Mouse (Mus musculus) frontal cortex, postnatal 25 days (tissue): ENCODE measurements around the gene Prickle1.

Experiments
- DNase-seq, 2 experiments: peaks; one replicate each; pipeline ENCODE4 v3.0.0; 2022; ENCODE audit warnings: low spot score in 2 of 2

Gene Prickle1

GRCm38 (mm10) chr15:93594888-93595698 is 598 bp downstream of the Prickle1 start:
- peak in 1 of 2 experiments; percentile 22 for DNase-seq

- no peak for DNase-seq
These were observed 1.3 kb downstream of the Prickle1 start for GRCm38 (mm10) chr15:93594296-93594887.

DNA sequence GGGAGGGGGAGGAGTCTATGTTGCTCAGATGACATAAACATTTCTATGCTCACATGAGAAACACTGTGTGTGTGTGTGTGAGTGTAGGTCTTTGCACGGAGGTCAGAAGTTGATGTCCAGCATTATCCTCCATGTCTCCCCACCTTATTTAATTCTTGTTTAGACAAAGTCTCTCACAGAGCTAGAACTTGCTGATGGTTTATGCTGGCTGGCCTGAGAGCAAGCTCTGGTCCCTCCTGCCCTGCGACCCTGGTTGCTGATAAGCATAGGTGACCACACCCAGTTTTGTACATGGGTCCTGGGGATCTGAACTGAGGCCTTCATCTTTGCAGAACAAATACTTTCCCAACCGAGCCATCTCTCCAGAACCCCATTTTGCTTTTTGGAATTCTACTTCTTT is 3.1 kb downstream of the Prickle1 start:
- DNase-seq: no peak

- DNase-seq: no peak
These were observed 3.8 kb downstream of the Prickle1 start for GRCm38 (mm10) chr15:93591831-93592321.

DNA sequence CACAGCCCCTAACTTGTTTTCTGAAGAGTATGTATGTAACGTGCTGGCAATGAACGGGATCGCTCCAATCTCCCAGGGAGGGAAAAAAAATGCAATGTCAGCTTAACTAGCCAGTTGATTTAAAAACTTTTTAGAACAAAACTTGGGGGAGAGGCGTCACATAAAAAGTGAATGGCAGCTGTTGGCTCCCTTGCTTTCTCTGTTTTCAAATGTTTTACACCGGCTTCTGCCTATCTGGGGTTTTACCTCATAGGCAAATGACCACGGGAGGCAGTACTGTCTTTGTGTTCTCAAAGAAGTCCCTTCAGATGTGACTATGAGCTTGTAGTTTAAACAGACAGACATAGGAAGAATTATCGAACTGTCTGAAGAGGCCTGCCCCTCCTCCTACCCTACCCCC is 4.3 kb downstream of the Prickle1 start:
- DNase-seq: no peak

GRCm38 (mm10) chr15:93588401-93588800 is 7.3 kb downstream of the Prickle1 start:
- no peak for DNase-seq

DNA sequence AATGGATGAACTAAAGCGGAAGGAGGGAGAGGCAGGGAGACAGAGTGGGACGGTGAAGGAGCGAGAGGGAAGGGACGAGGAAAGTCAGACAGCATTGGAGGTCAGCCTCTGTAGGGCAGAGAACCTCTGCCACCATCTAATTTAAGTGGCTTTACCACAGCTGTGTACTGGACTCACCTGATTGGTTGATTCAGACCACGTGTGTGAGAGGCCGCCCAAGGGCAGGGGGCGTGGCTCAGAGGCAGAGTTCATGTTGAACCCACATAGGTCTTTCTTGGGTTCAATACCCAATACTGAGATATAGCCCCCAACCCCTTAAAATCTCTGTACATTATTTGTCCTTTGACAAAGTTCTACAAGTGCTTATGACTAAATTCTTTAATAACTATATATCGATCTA is 8.0 kb downstream of the Prickle1 start:
- DNase-seq: no peak

GRCm38 (mm10) chr15:93583051-93583450 is 12.6 kb downstream of the Prickle1 start:
- no peak for DNase-seq

GRCm38 (mm10) chr15:93581736-93582135 is 14.0 kb downstream of the Prickle1 start:
- DNase-seq: no peak

DNA sequence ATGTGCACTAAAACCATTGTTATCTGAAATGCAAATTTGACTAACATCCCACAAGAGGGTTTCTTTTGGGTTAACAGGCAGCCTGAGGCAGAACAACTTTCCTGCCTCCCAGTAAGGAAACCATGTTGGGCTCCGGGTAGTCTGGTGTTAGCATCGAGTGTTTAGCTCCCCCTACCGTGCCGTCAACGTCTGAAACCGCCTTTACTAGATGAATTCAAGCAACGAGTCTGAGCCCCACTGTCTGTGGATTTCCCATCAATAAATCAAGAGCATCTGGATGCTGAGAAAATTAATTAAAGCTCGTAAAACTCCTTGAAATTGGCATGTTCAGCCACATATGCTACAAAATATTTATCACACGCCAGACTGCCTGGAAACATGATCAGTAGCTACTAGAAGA is 15.8 kb downstream of the Prickle1 start:
- no peak for DNase-seq

- no peak for DNase-seq
These were observed 16.6 kb downstream of the Prickle1 start for GRCm38 (mm10) chr15:93579100-93579499.

DNA sequence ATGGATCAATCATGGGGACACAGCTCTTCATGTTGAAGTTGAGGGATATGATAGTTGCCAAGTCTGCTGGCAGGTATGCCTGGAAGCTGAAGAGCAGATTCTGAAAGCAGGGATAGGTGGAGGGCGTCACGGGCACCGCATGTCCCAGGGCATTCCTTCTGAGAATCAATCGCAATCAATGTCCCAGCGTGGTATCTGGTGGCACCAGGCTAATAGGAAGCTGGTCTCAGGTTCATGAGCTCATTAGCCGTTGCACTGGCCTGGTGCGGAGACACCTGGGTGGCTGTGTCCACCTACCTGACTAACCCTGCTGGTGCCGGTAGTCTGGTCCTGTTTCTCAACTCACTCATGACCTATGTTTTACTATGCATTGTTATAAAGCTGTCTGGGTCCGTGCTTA is 19.3 kb downstream of the Prickle1 start:
- no peak for DNase-seq

- peak in 1 of 2 experiments; percentile 65 for DNase-seq
These were observed 19.8 kb downstream of the Prickle1 start for GRCm38 (mm10) chr15:93575884-93576283.

GRCm38 (mm10) chr15:93572889-93573288 is 22.8 kb downstream of the Prickle1 start:
- no peak for DNase-seq

GRCm38 (mm10) chr15:93570881-93571495 is 24.7 kb downstream of the Prickle1 start:
- DNase-seq: no peak

- DNase-seq: no peak
These were observed 26.8 kb downstream of the Prickle1 start for GRCm38 (mm10) chr15:93568911-93569310.

GRCm38 (mm10) chr15:93567546-93568307 is 28.0 kb downstream of the Prickle1 start:
- no peak for DNase-seq

DNA sequence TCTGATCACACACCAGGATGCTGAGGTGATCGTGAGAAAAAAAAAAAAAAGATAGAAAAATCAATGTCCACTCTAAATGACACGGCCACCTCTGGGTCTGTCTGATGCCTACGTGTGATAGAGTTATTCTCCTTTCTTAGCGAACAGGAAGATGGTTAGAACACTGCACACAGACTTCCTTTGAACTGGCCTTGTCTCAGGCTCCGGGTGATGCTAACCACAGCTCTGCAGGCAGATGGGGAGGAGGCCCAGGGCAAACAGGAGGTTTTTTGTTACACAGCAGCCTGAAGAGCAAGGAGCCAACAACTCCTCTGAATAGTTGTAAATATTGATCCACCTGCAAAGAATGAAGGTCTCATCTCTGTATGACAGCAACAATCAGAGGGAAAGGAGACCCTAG is 32.2 kb downstream of the Prickle1 start:
- no peak for DNase-seq

DNA sequence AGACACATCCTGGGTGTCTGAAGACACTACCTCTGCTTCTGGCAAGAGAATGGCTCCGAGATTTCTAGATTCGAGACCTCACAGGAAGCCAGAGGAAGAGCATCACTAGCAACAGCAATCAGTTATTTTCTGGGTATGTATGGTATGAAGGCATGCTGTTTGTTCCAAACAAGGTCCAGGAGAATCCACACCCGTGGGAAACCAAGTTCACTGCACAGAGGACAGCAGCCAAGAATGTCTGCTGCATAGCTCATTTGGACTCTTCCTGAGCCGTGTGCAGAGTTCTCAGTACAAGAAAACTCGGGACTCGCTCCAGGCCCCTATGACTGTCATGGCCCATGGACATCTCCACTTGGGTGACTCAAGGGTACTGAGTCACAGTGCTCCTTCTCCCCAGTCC is 34.2 kb downstream of the Prickle1 start:
- no peak for DNase-seq

GRCm38 (mm10) chr15:93558421-93558820 is 37.3 kb downstream of the Prickle1 start:
- DNase-seq: no peak

DNA sequence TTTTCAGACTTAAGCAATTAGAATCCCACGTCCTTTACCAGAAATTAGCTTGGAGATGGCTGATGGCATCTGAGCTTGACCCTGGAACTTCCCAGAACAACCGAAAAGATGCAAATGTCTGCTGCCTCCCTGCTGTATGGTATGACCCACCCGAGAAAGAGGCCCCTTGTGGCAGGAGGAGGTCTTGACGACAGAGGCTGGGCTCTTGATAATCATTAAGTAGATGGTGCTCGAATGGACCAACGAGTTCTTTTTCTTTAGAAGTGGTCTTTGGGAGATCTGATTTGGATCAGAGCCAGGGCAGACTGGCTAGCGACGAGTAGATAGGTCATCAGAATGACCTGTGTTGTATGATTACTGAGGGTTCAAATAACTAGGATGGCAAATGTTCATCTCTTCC is 40.0 kb downstream of the Prickle1 start:
- DNase-seq: no peak
